Mouse (Mus musculus): ENCODE results near the gene Rcl1. TPM values are rescaled to one million over a fixed set of nuclear protein-coding genes. Genes with fewer than 3 reads are reported as not detected.

Rcl1 gene
- polyA plus RNA-seq, 1 experiment from 2014 or later: 61.5 TPM

DNA sequence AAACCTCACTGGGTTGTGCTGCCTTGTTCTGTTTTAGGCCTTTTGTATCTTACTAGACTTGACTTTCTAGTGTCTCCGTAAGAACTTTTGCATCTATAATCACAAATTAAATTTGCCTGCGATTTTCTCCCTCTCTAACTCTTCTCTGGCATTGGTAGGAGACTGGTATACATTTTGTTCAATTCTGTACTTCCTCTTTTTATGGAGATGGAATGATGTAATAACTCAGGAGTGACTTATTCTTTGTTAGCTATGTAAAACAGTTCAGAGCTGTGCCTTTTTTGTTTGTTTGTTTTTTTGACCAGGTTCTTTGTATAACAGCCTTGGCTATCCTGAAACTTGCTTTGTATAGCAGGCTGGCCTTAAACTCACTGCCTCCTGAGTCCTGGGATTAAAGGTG, 87.7 kb downstream of the Rcl1 start:
- ATAC-seq (ENCODE audit: insufficient number of reproducible peaks, insufficient read depth, low FRiP score, low TSS enrichment, low read depth): no peak
- no peak overlapping the region for H3K4me3 ChIP-seq (replicated peaks)
- no peaks in the 10 kb centered on the region for H3K27me3 ChIP-seq
- H3K36me3 ChIP-seq: no peaks in the 10 kb centered on the region
- no peak overlapping the region for H3K9ac ChIP-seq (replicated peaks)
- 91% methylated on average over 2 of the region's 2 CpGs for WGBS
- no peak overlapping the region for H3K27ac ChIP-seq
- H3K4me1 ChIP-seq (replicated peaks): peaks cover 5% of the 10 kb centered on the region; the same call in 1 of the 2 replicates
- H3K4me2 ChIP-seq: no peak overlapping the region
- H3K9me3 ChIP-seq: no peaks in the 10 kb centered on the region

MicroRNAs encoded within 50 kb of the gene (microRNA counts, 519-probe panel; counts per million panel counts)
- 2,276 counts per million, percentile 7 among the panel's probes with 10 or more counts for microRNA mmu-miR-101b

Small RNA genes within 50 kb of the gene (microRNA-seq; reads per million reads assigned to microRNA genes)
- gene Mir101b: 2,049 reads per million, percentile 82 among the genes with 10 or more reads in this experiment

Other genes starting within 250 kb of the Rcl1 start
- 5.3 and 6.7 TPM in 2 replicates for gene Plpp6, start 137.4 kb upstream of the Rcl1 start, polyA plus RNA-seq (2016; fragmentation: Nextera tagmentation; extraction: Ambion mirVana)
- 0.33 and 0.44 TPM in 2 replicates for gene 4430402I18Rik, start 133.6 kb upstream of the Rcl1 start, polyA plus RNA-seq (2016; fragmentation: Nextera tagmentation; extraction: Ambion mirVana)
- 48.2 and 48.8 TPM in 2 replicates for gene Cdc37l1, start 111.0 kb upstream of the Rcl1 start, polyA plus RNA-seq (2016; fragmentation: Nextera tagmentation; extraction: Ambion mirVana)
- gene Ak3, start 53.4 kb upstream of the Rcl1 start, polyA plus RNA-seq (2016; fragmentation: Nextera tagmentation; extraction: Ambion mirVana): 71.8 and 73.2 TPM in 2 replicates
- gene Jak2, start 150.5 kb downstream of the Rcl1 start, polyA plus RNA-seq (2016; fragmentation: Nextera tagmentation; extraction: Ambion mirVana): 12.3 and 14.6 TPM in 2 replicates
- 7.3 and 7.8 TPM in 2 replicates for gene Insl6, start 224.0 kb downstream of the Rcl1 start, polyA plus RNA-seq (2016; fragmentation: Nextera tagmentation; extraction: Ambion mirVana)
- 0.30 and 0.60 TPM in 2 replicates for gene Rln1, start 233.3 kb downstream of the Rcl1 start, polyA plus RNA-seq (2016; fragmentation: Nextera tagmentation; extraction: Ambion mirVana)